Mouse (Mus musculus) mature B cell (primary cell): ENCODE results near the gene Grin2a.
"Not testable (repeated sequence)": the region's sequence is repeated elsewhere in the genome, so short reads cannot be mapped to it uniquely, and the experiment has no call there.

Source experiments
- in situ Hi-C: fragments of 300-500 bp; cut with MboI; formaldehyde crosslinking; loops from 2 replicates; pipeline ENCODE4 v1.14.3; 2019

Gene Grin2a

GRCm38 (mm10) chr16:9625652-9626444 is 369.5 kb downstream of the Grin2a start:
- in situ Hi-C loops: no loop called here

GRCm38 (mm10) chr16:9624346-9624745 is 371.0 kb downstream of the Grin2a start:
- in situ Hi-C loops: no loop called here

GRCm38 (mm10) chr16:9618206-9618605 is 377.2 kb downstream of the Grin2a start:
- in situ Hi-C loops: no loop called here

- in situ Hi-C loops: no loop called here
Measured at GRCm38 (mm10) chr16:9617215-9617614, 378.1 kb downstream of the Grin2a start.

- in situ Hi-C loops: no loop called here
Measured at GRCm38 (mm10) chr16:9616807-9617206, 378.6 kb downstream of the Grin2a start.

- in situ Hi-C loops: not testable (repeated sequence)
Measured at GRCm38 (mm10) chr16:9612596-9612995, 382.8 kb downstream of the Grin2a start.

GRCm38 (mm10) chr16:9607432-9607831 is 387.9 kb downstream of the Grin2a start:
- in situ Hi-C loops: no loop called here

- in situ Hi-C loops: no loop called here
Measured at GRCm38 (mm10) chr16:9603983-9604382, 391.4 kb downstream of the Grin2a start.

GRCm38 (mm10) chr16:9602579-9602978 is 392.8 kb downstream of the Grin2a start:
- in situ Hi-C loops: no loop called here

- in situ Hi-C loops: no loop called here
Measured at GRCm38 (mm10) chr16:9589176-9589575, 406.2 kb downstream of the Grin2a start.

- in situ Hi-C loops: no loop called here
Measured at GRCm38 (mm10) chr16:9588431-9588830, 406.9 kb downstream of the Grin2a start.

- in situ Hi-C loops: no loop called here
Measured at GRCm38 (mm10) chr16:9583981-9584380, 411.4 kb downstream of the Grin2a start.

- in situ Hi-C loops: no loop called here
Measured at GRCm38 (mm10) chr16:9571793-9572192, 423.6 kb downstream of the Grin2a start.

GRCm38 (mm10) chr16:9567286-9567685 is 428.1 kb downstream of the Grin2a start:
- in situ Hi-C loops: no loop called here

- in situ Hi-C loops: no loop called here
Measured at GRCm38 (mm10) chr16:9561816-9562215, 433.5 kb downstream of the Grin2a start.

- in situ Hi-C loops: no loop called here
Measured at GRCm38 (mm10) chr16:9535196-9535595, 460.2 kb downstream of the Grin2a start.

GRCm38 (mm10) chr16:9533564-9534332 is 461.6 kb downstream of the Grin2a start:
- in situ Hi-C loops: no loop called here

GRCm38 (mm10) chr16:9532843-9533532 is 462.4 kb downstream of the Grin2a start:
- in situ Hi-C loops: no loop called here

- in situ Hi-C loops: no loop called here
Measured at GRCm38 (mm10) chr16:9527214-9527613, 468.1 kb downstream of the Grin2a start.

GRCm38 (mm10) chr16:9523314-9523713 is 472.0 kb downstream of the Grin2a start:
- in situ Hi-C loops: no loop called here
